Mouse (Mus musculus) midbrain, embryonic 15.5 days (tissue): ENCODE measurements at regions not wholly inside any gene's neighbourhood (a gene's known extent, or its start where the extent isn't known, plus 50 kb on each side); places are given as distances from the start of the nearest gene placed in this dataset.

Source experiments
- ATAC-seq: fragments of 200-750 bp; cut with Nextera tagmentation; replicated peaks from 2 replicates; pipeline ENCODE4 v1.8.0; 2017; ENCODE audit warnings: moderate TSS enrichment
- H3K27ac ChIP-seq: fragments of 300-500 bp; sonication (generic); 2 replicates; pipeline ENCODE4 v1.5.1; 2015; ENCODE audit warnings: mild to moderate bottlenecking, inconsistent platforms
- H3K27me3 ChIP-seq: fragments of 300-500 bp; sonication (generic); replicated peaks from 2 replicates; pipeline ENCODE4 v1.6.1; 2015; ENCODE audit warnings: inconsistent platforms
- H3K36me3 ChIP-seq: fragments of 300-500 bp; sonication (generic); replicated peaks from 2 replicates; pipeline ENCODE4 v1.6.1; 2015; ENCODE audit warnings: inconsistent platforms
- H3K4me1 ChIP-seq: fragments of 300-500 bp; sonication (generic); 2 replicates; pipeline ENCODE4 v1.6.1; 2015; ENCODE audit warnings: inconsistent platforms
- H3K4me2 ChIP-seq: fragments of 300-500 bp; sonication (generic); 2 replicates; pipeline ENCODE4 v1.6.1; 2015; ENCODE audit warnings: inconsistent platforms, mild to moderate bottlenecking, moderate library complexity
- H3K4me3 ChIP-seq: fragments of 300-500 bp; sonication (generic); 2 replicates; pipeline ENCODE4 v1.5.1; 2015; ENCODE audit warnings: mild to moderate bottlenecking, inconsistent platforms
- H3K9ac ChIP-seq: fragments of 300-500 bp; sonication (generic); 2 replicates; pipeline ENCODE4 v1.6.1; 2015; ENCODE audit warnings: mild to moderate bottlenecking, inconsistent platforms
- H3K9me3 ChIP-seq: fragments of 300-500 bp; sonication (generic); 2 replicates; pipeline ENCODE4 v1.6.1; 2016; ENCODE audit warnings: inconsistent platforms
- WGBS: fragments of 180-500 bp; shearing (Covaris S2); methylation state at CpG from one replicate; pipeline ENCODE4 v1.1.7; 2015; ENCODE audit warnings: mixed read lengths; 5-methylcytosine and 5-hydroxymethylcytosine counted together

DNA sequence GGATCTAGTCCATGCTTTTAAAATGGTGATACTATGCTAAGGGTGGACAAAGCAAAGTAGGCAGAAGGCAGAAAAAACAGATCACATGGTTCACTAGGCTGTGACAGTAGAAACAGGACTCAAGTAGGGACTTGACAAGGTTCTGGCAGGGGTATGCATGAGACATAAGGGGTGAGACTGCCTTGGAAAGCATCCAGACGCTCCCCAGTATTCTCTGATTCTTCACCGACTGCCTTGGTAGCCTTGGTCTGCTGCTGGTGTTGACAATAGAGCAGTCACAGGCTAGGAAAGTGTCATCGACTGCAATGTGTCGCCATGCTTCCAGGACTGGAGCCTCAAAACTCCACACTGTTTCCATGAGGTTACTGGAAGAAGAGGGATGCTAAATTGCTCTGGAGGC is 278.1 kb upstream of the Impad1 start:
- Histone ChIP-seq H3K4me3 (no peak overlapping the region), H3K36me3 (no peaks in the 10 kb centered on the region), H3K9ac (no peak overlapping the region), H3K9me3 (no peaks in the 10 kb centered on the region), H3K4me2 (no peak overlapping the region), H3K4me1 (no peaks in the 10 kb centered on the region), H3K27ac (no peak overlapping the region), H3K27me3 (no peaks in the 10 kb centered on the region)
- ATAC-seq: no peak
- WGBS: 82% methylated on average over 4 of the region's 4 CpGs

DNA sequence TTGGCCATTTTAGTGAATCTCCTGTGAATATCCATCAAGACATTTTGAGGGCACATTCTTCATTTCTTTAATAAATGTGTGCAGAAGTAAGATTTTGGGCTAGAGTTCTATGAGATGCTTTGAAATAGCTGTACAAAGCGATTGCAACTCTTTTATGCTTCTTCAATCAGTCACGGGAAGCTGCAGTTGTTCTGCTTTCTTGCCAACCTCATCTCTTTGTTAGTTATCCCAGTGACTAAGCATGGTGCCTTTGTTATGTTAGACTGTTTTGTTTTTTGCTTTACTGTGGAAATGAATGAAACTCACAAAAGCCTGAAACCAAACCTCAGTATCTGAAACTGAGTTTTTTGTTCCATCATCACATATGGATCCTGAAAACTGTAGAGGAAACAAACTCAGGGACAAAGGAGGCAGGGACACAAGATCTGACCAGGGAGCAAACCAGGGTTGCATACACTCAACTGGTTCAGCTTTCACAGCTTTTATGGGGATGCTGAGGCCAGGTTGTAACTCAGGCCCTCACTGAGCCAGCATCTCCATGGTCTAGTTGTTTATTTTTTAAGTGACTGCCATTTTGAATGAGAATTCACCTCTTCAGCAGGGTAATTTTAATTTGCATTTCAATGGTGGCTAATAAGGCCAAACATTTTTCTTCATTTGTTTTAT is 266.3 kb upstream of the Impad1 start:
- Histone ChIP-seq H3K9ac (no peak overlapping the region), H3K9me3 (no peaks in the 10 kb centered on the region), H3K36me3 (no peaks in the 10 kb centered on the region), H3K27ac (no peak overlapping the region), H3K4me1 (no peaks in the 10 kb centered on the region), H3K27me3 (no peaks in the 10 kb centered on the region), H3K4me2 (no peak overlapping the region), H3K4me3 (no peak overlapping the region)
- no peak for ATAC-seq
- WGBS: 30% methylated on average over 2 of the region's 2 CpGs

DNA sequence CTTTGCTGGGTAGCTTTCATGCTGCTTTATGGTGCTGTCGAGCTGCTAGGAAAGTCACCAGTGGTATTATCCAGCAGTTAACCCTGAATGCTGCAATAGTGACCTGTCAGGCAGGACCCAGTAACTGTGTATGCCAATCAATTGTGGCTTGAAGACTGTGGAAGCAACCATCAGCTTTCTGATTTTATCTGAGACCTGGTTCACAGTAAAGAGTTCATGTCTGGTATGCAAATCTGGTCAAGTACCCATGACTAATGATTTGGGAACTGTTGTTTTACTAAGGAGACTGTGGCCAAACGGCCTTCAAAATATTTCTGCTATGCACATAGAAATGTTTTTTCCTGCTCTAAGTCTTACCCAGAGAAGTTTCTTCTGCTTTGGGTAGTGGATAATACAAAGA is 236.8 kb upstream of the Impad1 start:
- WGBS: 59% methylated on average over 2 of the region's 2 CpGs

DNA sequence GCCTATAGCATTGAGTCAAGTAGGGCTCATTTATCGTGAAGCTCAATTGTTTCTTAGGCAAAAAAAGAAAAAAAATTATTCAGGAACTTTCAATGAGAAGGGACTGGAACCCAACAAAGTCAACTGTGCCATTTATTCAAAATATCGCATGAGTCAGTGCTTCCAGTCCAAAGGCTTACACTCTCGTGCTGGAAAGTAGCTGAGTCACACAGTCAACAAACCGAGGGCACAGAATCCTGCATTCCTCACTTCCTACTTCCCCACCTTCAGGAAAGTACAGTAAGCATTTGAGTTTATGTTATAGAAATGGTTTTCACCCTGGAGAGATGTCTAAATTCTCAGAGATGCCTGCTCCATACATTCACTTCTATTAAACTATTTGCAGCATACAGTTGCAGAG is 194.3 kb upstream of the Impad1 start:
- no peaks in the 10 kb centered on the region for H3K36me3 ChIP-seq
- H3K4me2 ChIP-seq: no peak overlapping the region
- H3K4me1 ChIP-seq: no peaks in the 10 kb centered on the region
- H3K4me3 ChIP-seq: no peak overlapping the region
- 82% methylated on average over 4 of the region's 4 CpGs for WGBS
- H3K9ac ChIP-seq: no peak overlapping the region
- no peaks in the 10 kb centered on the region for H3K9me3 ChIP-seq
- H3K27ac ChIP-seq: no peak overlapping the region
- no peaks in the 10 kb centered on the region for H3K27me3 ChIP-seq
- no peak for ATAC-seq

More for the DNA sequence above, 236.8 kb upstream of the Impad1 start:
- no peaks in the 10 kb centered on the region for H3K4me1 ChIP-seq
- no peak overlapping the region for H3K27ac ChIP-seq
- no peaks in the 10 kb centered on the region for H3K9me3 ChIP-seq
- no peaks in the 10 kb centered on the region for H3K27me3 ChIP-seq
- no peak overlapping the region for H3K4me3 ChIP-seq
- H3K36me3 ChIP-seq: no peaks in the 10 kb centered on the region
- no peak overlapping the region for H3K9ac ChIP-seq
- H3K4me2 ChIP-seq: no peak overlapping the region
- no peak for ATAC-seq

DNA sequence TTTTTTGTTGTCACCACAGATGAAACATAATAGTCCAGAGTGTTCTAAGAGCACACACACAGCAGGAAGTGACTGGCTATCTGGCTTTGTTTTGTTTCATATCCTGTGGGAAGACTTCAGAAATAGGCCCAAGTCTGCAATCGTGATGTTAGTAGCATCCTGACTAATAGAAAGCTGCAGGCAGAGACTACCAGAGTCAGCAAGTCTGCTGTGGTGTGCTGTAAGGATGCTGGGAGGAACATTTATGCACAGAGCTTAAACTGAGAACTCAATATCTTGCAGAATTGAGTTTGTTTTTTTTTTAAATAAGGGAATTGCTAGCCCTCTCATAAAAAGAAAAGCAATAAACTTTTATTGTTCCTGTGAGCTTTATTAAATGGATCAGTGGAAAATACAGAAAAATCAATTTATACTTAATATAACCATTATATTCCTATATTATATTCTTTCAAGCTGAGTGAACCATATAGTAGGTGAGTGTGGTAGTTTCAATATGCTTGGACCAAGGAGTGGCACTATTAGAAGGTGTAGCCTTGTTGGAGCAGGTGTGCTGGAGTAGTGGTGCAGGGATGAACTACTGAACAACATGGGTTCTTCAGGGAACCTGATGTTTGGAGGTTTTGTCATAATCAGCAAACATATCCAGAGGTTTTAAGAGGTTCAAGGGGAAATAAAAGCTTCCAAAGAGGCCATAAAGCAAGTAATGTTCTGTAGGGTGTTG is 190.5 kb upstream of the Impad1 start:
- WGBS: 68% methylated on average over 1 of the region's 1 CpGs
- no peaks in the 10 kb centered on the region for H3K4me1 ChIP-seq
- H3K9me3 ChIP-seq: no peaks in the 10 kb centered on the region
- H3K27ac ChIP-seq: no peak overlapping the region
- no peak overlapping the region for H3K4me3 ChIP-seq
- ATAC-seq: no peak
- H3K27me3 ChIP-seq: no peaks in the 10 kb centered on the region
- no peaks in the 10 kb centered on the region for H3K36me3 ChIP-seq
- H3K4me2 ChIP-seq: no peak overlapping the region
- no peak overlapping the region for H3K9ac ChIP-seq

DNA sequence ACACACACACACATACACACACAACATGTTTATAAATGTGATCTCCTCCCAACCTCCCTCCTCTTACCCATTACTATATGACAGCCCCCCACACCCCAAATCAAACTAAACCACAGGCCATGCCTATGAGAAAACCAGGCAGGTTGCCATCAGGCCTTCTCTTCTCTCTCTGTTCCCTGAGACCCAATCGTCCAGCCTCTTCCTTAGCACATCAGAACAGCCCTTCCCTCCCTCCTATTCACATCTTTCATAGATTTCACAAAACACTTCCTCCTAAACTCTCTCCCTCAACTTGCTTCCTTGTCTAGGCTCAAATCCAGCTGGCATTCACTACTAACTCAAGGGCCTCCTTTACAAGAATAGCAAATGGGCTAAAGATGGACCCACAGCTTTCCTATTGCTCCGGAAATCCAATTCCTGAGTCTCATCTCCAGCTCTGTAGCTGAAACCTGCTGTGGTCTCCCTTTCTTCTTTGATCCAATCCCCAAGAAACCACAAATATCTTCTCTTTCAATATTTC is 178.7 kb upstream of the Impad1 start:
- Histone ChIP-seq H3K4me3 (no peak overlapping the region), H3K4me1 (no peaks in the 10 kb centered on the region), H3K36me3 (no peaks in the 10 kb centered on the region), H3K9me3 (no peaks in the 10 kb centered on the region), H3K4me2 (no peak overlapping the region), H3K9ac (no peak overlapping the region), H3K27ac (no peak overlapping the region), H3K27me3 (no peaks in the 10 kb centered on the region)
- 95% methylated on average over 2 of the region's 2 CpGs for whole genome bisulfite sequencing
- ATAC-seq: no peak

DNA sequence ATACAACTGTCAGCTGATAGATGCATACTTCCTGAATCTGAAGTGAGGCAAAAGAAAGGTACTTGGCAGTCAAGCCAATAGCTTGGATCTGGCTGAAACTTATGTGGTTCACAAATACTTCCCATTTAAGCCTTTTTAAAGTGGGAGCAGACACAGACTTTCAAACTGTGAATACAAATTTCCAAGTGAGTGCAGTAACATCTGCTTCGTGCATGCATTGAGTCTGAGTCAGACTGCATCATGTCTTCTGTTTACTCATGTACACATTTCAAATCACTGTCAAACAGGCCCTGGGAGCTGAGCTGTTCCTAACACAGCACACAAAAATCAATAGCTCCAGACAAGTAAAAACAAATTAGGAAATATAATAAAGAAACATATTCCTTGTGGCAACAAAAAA is 155.8 kb upstream of the Impad1 start:
- Histone ChIP-seq H3K27ac (no peak overlapping the region), H3K4me1 (no peaks in the 10 kb centered on the region), H3K36me3 (no peaks in the 10 kb centered on the region), H3K27me3 (no peaks in the 10 kb centered on the region), H3K4me3 (no peak overlapping the region), H3K9me3 (no peaks in the 10 kb centered on the region), H3K9ac (no peak overlapping the region), H3K4me2 (no peak overlapping the region)
- WGBS: 65% methylated on average over 1 of the region's 1 CpGs
- no peak for ATAC-seq

DNA sequence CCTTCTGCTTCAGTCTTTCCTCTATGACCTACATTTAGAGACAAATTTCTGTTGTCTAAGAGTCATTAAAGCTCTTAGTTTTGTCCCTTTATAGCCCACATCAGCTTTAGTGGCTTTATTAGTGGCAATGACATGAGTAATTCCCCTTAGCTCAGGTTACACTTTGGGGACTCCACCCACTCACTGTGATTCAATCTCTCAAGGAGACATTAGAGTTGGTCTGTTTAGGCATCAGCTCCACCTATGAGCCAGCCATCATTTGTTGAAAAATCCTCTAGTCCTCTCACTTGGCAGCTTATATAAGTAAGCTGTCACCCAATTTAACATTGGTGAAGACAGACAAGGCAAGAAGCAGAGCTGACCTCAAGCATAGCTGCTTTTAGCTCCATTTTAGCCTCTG is 151.3 kb upstream of the Impad1 start:
- no peak overlapping the region for H3K4me2 ChIP-seq
- H3K9me3 ChIP-seq: no peaks in the 10 kb centered on the region
- H3K27ac ChIP-seq: no peak overlapping the region
- H3K27me3 ChIP-seq: no peaks in the 10 kb centered on the region
- H3K4me1 ChIP-seq: no peaks in the 10 kb centered on the region
- H3K36me3 ChIP-seq: no peaks in the 10 kb centered on the region
- no peak overlapping the region for H3K9ac ChIP-seq
- no peak for ATAC-seq
- no peak overlapping the region for H3K4me3 ChIP-seq

DNA sequence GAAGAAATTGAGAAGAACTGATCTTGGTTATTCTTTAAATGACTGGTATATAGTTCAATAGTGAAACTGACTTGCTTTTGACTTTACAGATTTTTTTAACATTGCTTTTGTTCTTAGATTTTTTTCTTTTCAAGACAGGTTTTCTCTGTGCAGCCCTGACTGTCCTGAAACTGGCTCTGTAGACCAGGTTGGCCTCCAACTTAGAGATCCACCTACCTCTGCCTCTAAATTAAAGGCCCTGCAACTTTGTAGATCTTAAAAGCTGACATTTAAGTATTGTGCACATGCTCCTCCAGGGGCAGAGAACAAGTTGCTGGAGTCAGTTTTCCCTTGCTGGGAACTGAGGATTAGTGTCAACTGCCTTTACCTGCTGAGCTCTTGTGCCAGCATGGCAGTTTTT is 132.6 kb upstream of the Impad1 start:
- no peak overlapping the region for H3K9ac ChIP-seq
- H3K27ac ChIP-seq: no peak overlapping the region
- no peaks in the 10 kb centered on the region for H3K27me3 ChIP-seq
- ATAC-seq: peak; percentile 62; the same call in 1 of the 2 replicates
- no peaks in the 10 kb centered on the region for H3K4me1 ChIP-seq
- no peaks in the 10 kb centered on the region for H3K9me3 ChIP-seq
- no peak overlapping the region for H3K4me2 ChIP-seq
- H3K4me3 ChIP-seq: no peak overlapping the region
- no peaks in the 10 kb centered on the region for H3K36me3 ChIP-seq

DNA sequence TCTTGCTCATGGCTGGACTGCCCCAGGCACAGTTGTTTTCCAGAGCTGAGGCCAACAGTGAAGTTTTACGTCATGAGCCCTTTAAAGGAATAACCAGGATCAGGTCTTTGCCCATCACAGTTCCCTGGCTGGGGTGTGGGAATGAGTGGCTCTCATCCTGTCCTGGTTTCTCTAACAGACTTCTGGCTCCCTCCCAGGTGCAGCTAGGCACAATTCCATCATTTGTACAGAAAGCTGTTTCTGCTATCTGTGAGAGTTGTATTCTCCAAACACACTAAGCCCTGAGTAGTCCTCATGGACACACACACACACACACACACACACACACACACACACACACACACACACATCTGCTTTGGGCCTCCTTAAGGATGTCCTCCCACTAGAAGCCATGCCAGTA is 127.1 kb upstream of the Impad1 start:
- no peak overlapping the region for H3K4me2 ChIP-seq
- WGBS: 95% methylated on average over 1 of the region's 1 CpGs
- H3K4me3 ChIP-seq: no peak overlapping the region
- H3K27me3 ChIP-seq: no peaks in the 10 kb centered on the region
- H3K9ac ChIP-seq: no peak overlapping the region
- no peak overlapping the region for H3K27ac ChIP-seq
- ATAC-seq: no peak
- H3K4me1 ChIP-seq: no peaks in the 10 kb centered on the region
- H3K9me3 ChIP-seq: no peaks in the 10 kb centered on the region
- H3K36me3 ChIP-seq: no peaks in the 10 kb centered on the region

DNA sequence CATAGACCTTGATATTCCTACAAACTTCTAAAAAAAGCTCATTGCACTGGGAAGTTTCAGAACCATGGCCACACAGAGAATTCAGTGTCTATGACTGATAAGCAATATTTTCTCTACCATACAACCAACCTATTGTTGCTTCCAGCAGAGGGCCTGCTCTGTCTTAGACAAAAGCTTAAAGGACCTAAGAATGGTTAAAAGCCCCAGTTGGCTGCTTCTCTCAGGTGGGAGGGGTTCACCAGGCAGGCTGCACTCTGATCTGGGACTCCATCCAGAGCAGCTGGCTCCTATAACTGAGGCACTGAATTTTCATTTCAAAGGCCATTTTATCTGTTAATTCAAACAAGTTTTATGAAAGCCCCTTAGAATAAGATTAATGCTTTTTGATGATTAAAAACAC is 82.1 kb upstream of the Impad1 start:
- Histone ChIP-seq H3K4me1 (no peaks in the 10 kb centered on the region), H3K36me3 (no peaks in the 10 kb centered on the region), H3K4me2 (no peak overlapping the region), H3K9ac (no peak overlapping the region), H3K27ac (no peak overlapping the region), H3K27me3 (no peaks in the 10 kb centered on the region), H3K9me3 (no peaks in the 10 kb centered on the region), H3K4me3 (no peak overlapping the region)
- ATAC-seq: no peak

DNA sequence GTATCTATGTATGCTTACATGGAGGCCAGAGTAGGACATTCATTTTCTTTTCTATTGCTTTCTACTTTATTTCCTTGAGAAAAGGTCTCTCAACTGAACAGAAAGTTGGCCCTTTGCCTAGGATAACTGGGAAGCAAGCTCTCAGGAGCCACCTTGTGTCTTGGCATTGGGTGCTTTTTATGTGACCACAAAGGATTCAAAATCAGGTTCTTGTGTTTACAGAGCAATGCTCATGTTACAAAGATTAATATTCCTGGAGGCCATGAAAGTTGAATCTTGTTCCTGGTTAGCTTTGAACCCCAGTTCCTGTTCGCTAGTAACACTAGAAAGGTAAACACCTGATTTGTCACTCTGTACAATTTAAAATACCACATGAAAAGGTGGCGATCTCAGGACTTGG is 65.2 kb upstream of the Impad1 start:
- H3K27me3 ChIP-seq: no peaks in the 10 kb centered on the region
- H3K36me3 ChIP-seq: no peaks in the 10 kb centered on the region
- ATAC-seq: no peak
- 85% methylated on average over 2 of the region's 2 CpGs for WGBS
- no peak overlapping the region for H3K27ac ChIP-seq
- no peaks in the 10 kb centered on the region for H3K4me1 ChIP-seq
- H3K9me3 ChIP-seq: no peaks in the 10 kb centered on the region
- H3K9ac ChIP-seq: no peak overlapping the region
- no peak overlapping the region for H3K4me2 ChIP-seq
- H3K4me3 ChIP-seq: no peak overlapping the region
